Mouse (Mus musculus): ENCODE results near the gene Asic2.

DNA sequence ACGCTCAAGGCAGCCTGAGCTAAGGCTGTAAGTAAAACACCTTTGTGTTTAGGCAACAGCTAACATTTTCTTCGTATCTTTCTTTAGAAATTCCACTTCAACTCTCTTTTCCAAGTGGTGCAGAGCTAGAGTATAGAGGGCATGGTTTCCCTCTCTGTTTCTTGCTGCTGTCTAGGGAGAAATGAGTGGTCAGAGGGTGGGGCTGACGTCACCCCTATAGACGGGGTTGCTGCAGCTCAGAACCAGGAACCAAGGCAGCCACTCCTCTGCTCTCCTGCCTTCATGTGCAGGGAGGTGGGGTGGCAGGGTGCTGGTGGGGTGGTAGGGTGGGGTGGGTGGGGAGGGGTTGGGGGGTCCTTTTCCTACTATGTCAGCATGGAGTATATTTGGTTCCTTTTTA is 1132.4 kb downstream of the Asic2 start:
- TF ChIP-seq CTCF (IDR thresholded peaks at IDR 0.05; ENCODE audit: control insufficient read depth, insufficient read depth, low read length) = no peak
- TF ChIP-seq POLR2A (IDR thresholded peaks at IDR 0.05; ENCODE audit: borderline replicate concordance, control insufficient read depth, low read depth, low read length) = no peak
